ENCODE assay signal across 42 mouse cellular contexts in genomic region chr7:24664301-24664700, GRCm38 (mm10). TPM values are rescaled to one million over a fixed set of nuclear protein-coding genes. Genes with fewer than 3 reads are reported as not detected.
"Had no signal": no experiment of that assay in that cellular context is flagged by ENCODE, and none has a peak within 500 bp of the region (broad histone marks: within the 10 kb centered on the region; RNA-seq: fewer than 3 reads in every experiment).

No protein-coding gene starts in this region.

- ATAC-seq: hindbrain, embryonic 16.5 days; inflammation-experienced regulatory T-cells, adult 6 months; intestine, embryonic 15.5 days; intestine, postnatal 0 days; liver, embryonic 12.5 days had no signal

- H3K36me3 ChIP-seq: heart, embryonic 10.5 days; heart, embryonic 12.5 days; hindbrain, embryonic 10.5 days; hindbrain, embryonic 12.5 days; intestine, embryonic 15.5 days; limb, embryonic 13.5 days; limb, embryonic 15.5 days; liver, embryonic 12.5 days had no signal

- H3K4me3 ChIP-seq: gastrocnemius, adult 2 months; heart, adult 2 months; heart, embryonic 10.5 days; heart, embryonic 12.5 days; hindbrain, embryonic 10.5 days; hindbrain, embryonic 12.5 days; intestine, embryonic 15.5 days; layer of hippocampus, adult 2 months; limb, embryonic 13.5 days; limb, embryonic 15.5 days; liver, embryonic 12.5 days had no signal

- DNase-seq: gastrocnemius, adult 2 months; gastrocnemius, postnatal 10 days; gastrocnemius, postnatal 25 days; heart, adult 2 months; heart, postnatal 10 days; heart, postnatal 4 days; kidney, adult 18-20 months; kidney, adult 8-10 months; kidney, postnatal 10 days; kidney, postnatal 25 days; kidney, postnatal 4 days; layer of hippocampus, postnatal 36 days; left cerebral cortex, postnatal 4 days had no signal

- H3K27me3 ChIP-seq: hindbrain, embryonic 12.5 days; intestine, embryonic 15.5 days; limb, embryonic 13.5 days; limb, embryonic 15.5 days had no signal

- H3K4me1 ChIP-seq: heart, embryonic 10.5 days; heart, embryonic 12.5 days; hindbrain, embryonic 12.5 days; intestine, embryonic 15.5 days; limb, embryonic 13.5 days; liver, embryonic 12.5 days had no signal

- H3K4me2 ChIP-seq: heart, embryonic 12.5 days; hindbrain, embryonic 12.5 days; hindbrain, embryonic 14.5 days; intestine, embryonic 15.5 days; limb, embryonic 13.5 days; limb, embryonic 15.5 days; liver, embryonic 12.5 days had no signal

- H3K9ac ChIP-seq: heart, embryonic 12.5 days; hindbrain, embryonic 12.5 days; hindbrain, embryonic 14.5 days; intestine, embryonic 15.5 days; limb, embryonic 13.5 days; limb, embryonic 15.5 days; liver, embryonic 12.5 days; liver, embryonic 14.5 days had no signal

- H3K9me3 ChIP-seq: heart, embryonic 10.5 days; heart, embryonic 12.5 days; hindbrain, embryonic 10.5 days; hindbrain, embryonic 12.5 days; intestine, embryonic 15.5 days; limb, embryonic 13.5 days; limb, embryonic 15.5 days; liver, embryonic 12.5 days had no signal

- H3K27ac ChIP-seq: gastrocnemius, adult 2 months; heart, adult 2 months; heart, embryonic 10.5 days; hindbrain, embryonic 10.5 days; hindbrain, embryonic 12.5 days; hindbrain, embryonic 14.5 days; intestine, embryonic 15.5 days; layer of hippocampus, adult 2 months; limb, embryonic 13.5 days; limb, embryonic 15.5 days; liver, embryonic 12.5 days; liver, embryonic 14.5 days had no signal

RNA-seq across cellular contexts. Expression of gene Tex101, which starts 12.2 kb away (rescaled TPM):
- total RNA-seq: gastrocnemius, adult 2 months; gastrocnemius, postnatal 10 days; gastrocnemius, postnatal 25 days; gastrocnemius, postnatal 4 days; granulocyte monocyte progenitor cell, adult 5-6 weeks; heart, adult 2 months; heart, postnatal 10 days; heart, postnatal 25 days; heart, postnatal 4 days; layer of hippocampus, adult 2 months; layer of hippocampus, postnatal 10 days; layer of hippocampus, postnatal 36 days; left cerebral cortex, adult 18-20 months; left cerebral cortex, adult 8-10 months; left cerebral cortex, postnatal 10 days; left cerebral cortex, postnatal 25 days; left cerebral cortex, postnatal 4 days; liver, adult 2 months had no signal
- polyA plus RNA-seq: heart, embryonic 10.5 days; heart, embryonic 12.5 days; heart, embryonic 14.5 days; heart, embryonic 16.5 days; hindbrain, embryonic 10.5 days; hindbrain, embryonic 12.5 days; hindbrain, embryonic 14.5 days; hindbrain, embryonic 16.5 days; inflammation-experienced regulatory T-cells, adult 6 months; intestine, postnatal 0 days; kidney, embryonic 14.5 days; limb, embryonic 11.5 days; limb, embryonic 13.5 days; limb, embryonic 15.5 days; liver, adult 2 months; liver, embryonic 12.5 days; liver, embryonic 14.5 days; liver, embryonic 16.5 days had no signal

RNA-seq across cellular contexts. Expression of gene Lypd3, which starts 28.0 kb away (rescaled TPM):
- total RNA-seq: gastrocnemius, adult 2 months; gastrocnemius, postnatal 10 days; gastrocnemius, postnatal 25 days; gastrocnemius, postnatal 4 days; granulocyte monocyte progenitor cell, adult 5-6 weeks; heart, adult 2 months; heart, postnatal 10 days; heart, postnatal 25 days; heart, postnatal 4 days; liver, adult 2 months had no signal
- polyA plus RNA-seq: heart, adult 2 months; heart, embryonic 14.5 days; inflammation-experienced regulatory T-cells, adult 6 months; liver, adult 2 months; liver, embryonic 12.5 days had no signal

RNA-seq across cellular contexts. Expression of gene BC049730, which starts 44.7 kb away (rescaled TPM):
- total RNA-seq: gastrocnemius, adult 2 months; gastrocnemius, postnatal 10 days; gastrocnemius, postnatal 25 days; gastrocnemius, postnatal 4 days; granulocyte monocyte progenitor cell, adult 5-6 weeks; heart, adult 2 months; heart, postnatal 10 days; heart, postnatal 25 days; heart, postnatal 4 days; layer of hippocampus, adult 2 months; layer of hippocampus, postnatal 10 days; layer of hippocampus, postnatal 36 days; left cerebral cortex, adult 18-20 months; left cerebral cortex, adult 8-10 months; left cerebral cortex, postnatal 10 days; left cerebral cortex, postnatal 25 days; left cerebral cortex, postnatal 4 days; liver, adult 2 months had no signal
- polyA plus RNA-seq: heart, adult 2 months; heart, embryonic 10.5 days; heart, embryonic 12.5 days; heart, embryonic 14.5 days; heart, embryonic 16.5 days; hindbrain, embryonic 10.5 days; hindbrain, embryonic 12.5 days; hindbrain, embryonic 14.5 days; hindbrain, embryonic 16.5 days; inflammation-experienced regulatory T-cells, adult 6 months; intestine, embryonic 15.5 days; intestine, postnatal 0 days; kidney, embryonic 14.5 days; kidney, embryonic 16.5 days; limb, embryonic 11.5 days; limb, embryonic 13.5 days; limb, embryonic 15.5 days; liver, adult 2 months; liver, embryonic 12.5 days; liver, embryonic 14.5 days; liver, embryonic 16.5 days had no signal

RNA-seq across cellular contexts. Expression of gene Phldb3, which starts 53.7 kb away (rescaled TPM):
- polyA plus RNA-seq: heart, embryonic 10.5 days; heart, embryonic 12.5 days; heart, embryonic 14.5 days; hindbrain, embryonic 10.5 days; hindbrain, embryonic 12.5 days; hindbrain, embryonic 14.5 days; hindbrain, embryonic 16.5 days had no signal
